Comparison of ENCODE assay signal across 27 mouse cellular contexts in genomic region chr12:119410522-119410921, GRCm38 (mm10).
"Had no signal": no experiment of that assay in that cellular context is flagged by ENCODE, and none has a peak within 500 bp of the region (broad histone marks: within the 10 kb centered on the region; RNA-seq: fewer than 3 reads in every experiment).

No protein-coding gene starts in this region.

- H3K4me3 ChIP-seq: gastrocnemius, adult 2 months; heart, embryonic 10.5 days; heart, embryonic 12.5 days; hindbrain, embryonic 10.5 days; hindbrain, embryonic 12.5 days; intestine, embryonic 15.5 days; layer of hippocampus, adult 2 months; limb, embryonic 10.5 days; limb, embryonic 12.5 days; liver, embryonic 13.5 days; liver, embryonic 15.5 days had no signal

- H3K9ac ChIP-seq: heart, embryonic 12.5 days; hindbrain, embryonic 12.5 days; hindbrain, embryonic 14.5 days; intestine, embryonic 15.5 days; limb, embryonic 12.5 days; liver, embryonic 13.5 days; liver, embryonic 15.5 days had no signal

- ATAC-seq: hindbrain, embryonic 16.5 days; inflammation-experienced regulatory T-cells, adult 6 months; intestine, embryonic 15.5 days; intestine, postnatal 0 days had no signal

- H3K27me3 ChIP-seq: heart, embryonic 12.5 days; hindbrain, embryonic 12.5 days; intestine, embryonic 15.5 days; limb, embryonic 12.5 days; liver, embryonic 13.5 days; liver, embryonic 15.5 days had no signal

- H3K9me3 ChIP-seq: heart, embryonic 10.5 days; heart, embryonic 12.5 days; hindbrain, embryonic 10.5 days; hindbrain, embryonic 12.5 days; intestine, embryonic 15.5 days; limb, embryonic 10.5 days; limb, embryonic 12.5 days; liver, embryonic 13.5 days; liver, embryonic 15.5 days had no signal

- H3K4me2 ChIP-seq: heart, embryonic 12.5 days; hindbrain, embryonic 12.5 days; hindbrain, embryonic 14.5 days; intestine, embryonic 15.5 days; limb, embryonic 12.5 days; liver, embryonic 11.5 days; liver, embryonic 13.5 days; liver, embryonic 15.5 days had no signal

- H3K4me1 ChIP-seq: heart, embryonic 10.5 days; heart, embryonic 12.5 days; hindbrain, embryonic 10.5 days; hindbrain, embryonic 12.5 days; intestine, embryonic 15.5 days; limb, embryonic 10.5 days; limb, embryonic 12.5 days; liver, embryonic 13.5 days; liver, embryonic 15.5 days had no signal

- DNase-seq: gastrocnemius, adult 2 months; gastrocnemius, postnatal 10 days; gastrocnemius, postnatal 25 days; heart, adult 18-20 months; heart, postnatal 10 days; heart, postnatal 4 days; kidney, adult 18-20 months; kidney, adult 8-10 months; kidney, postnatal 10 days; kidney, postnatal 25 days; kidney, postnatal 4 days; liver; liver, embryonic 13.5 days had no signal

- H3K36me3 ChIP-seq: heart, embryonic 10.5 days; heart, embryonic 12.5 days; hindbrain, embryonic 10.5 days; hindbrain, embryonic 12.5 days; intestine, embryonic 15.5 days; limb, embryonic 10.5 days; limb, embryonic 12.5 days; liver, embryonic 13.5 days; liver, embryonic 15.5 days had no signal

- H3K27ac ChIP-seq: gastrocnemius, adult 2 months; heart, embryonic 10.5 days; hindbrain, embryonic 10.5 days; hindbrain, embryonic 12.5 days; hindbrain, embryonic 14.5 days; intestine, embryonic 15.5 days; layer of hippocampus, adult 2 months; limb, embryonic 10.5 days; limb, embryonic 12.5 days; liver, embryonic 13.5 days; liver, embryonic 15.5 days had no signal
